Mouse (Mus musculus): ENCODE results near the gene Rpl37.

Rpl37 gene

GRCm38 (mm10) chr15:5149187-5149586, 32.7 kb downstream of the Rpl37 start:
- DNase-seq (ENCODE audit: low spot score in 2 of 2): no peak

GRCm38 (mm10) chr15:5152171-5152570, 35.7 kb downstream of the Rpl37 start:
- no peak for DNase-seq (ENCODE audit: low spot score in 2 of 2)

GRCm38 (mm10) chr15:5154621-5155020, 38.2 kb downstream of the Rpl37 start:
- no peak for DNase-seq (ENCODE audit: low spot score in 2 of 2)

GRCm38 (mm10) chr15:5155093-5155492, 38.6 kb downstream of the Rpl37 start:
- DNase-seq (ENCODE audit: low spot score in 2 of 2): no peak

- DNase-seq (ENCODE audit: low spot score in 2 of 2): no peak
Measured at GRCm38 (mm10) chr15:5156355-5156754, 39.9 kb downstream of the Rpl37 start.

- DNase-seq (ENCODE audit: low spot score in 2 of 2): no peak
Measured at GRCm38 (mm10) chr15:5157386-5157785, 40.9 kb downstream of the Rpl37 start.

GRCm38 (mm10) chr15:5158827-5159226, 42.4 kb downstream of the Rpl37 start:
- no peak for DNase-seq (ENCODE audit: low spot score in 2 of 2)

- no peak for DNase-seq (ENCODE audit: low spot score in 2 of 2)
Measured at GRCm38 (mm10) chr15:5165121-5165773, 48.8 kb downstream of the Rpl37 start.
